Mouse (Mus musculus) layer of hippocampus, postnatal 10 days (tissue): ENCODE data around the gene Plin2. TPM values are rescaled to one million over a fixed set of nuclear protein-coding genes. Genes with fewer than 3 reads are reported as not detected.
"Not testable (repeated sequence)": the region's sequence is repeated elsewhere in the genome, so short reads cannot be mapped to it uniquely, and the experiment has no call there.

ENCODE experiments used
- DNase-seq, 2 experiments: peaks; one replicate each; pipeline ENCODE4 v3.0.0; 2021; ENCODE audit warnings: low spot score in 2 of 2
- total RNA-seq, 2 experiments: library from RNA; stranded (reverse); gene quantifications; 2 replicates each; pipeline ENCODE4 v1.2.3; 2021

Plin2 gene
- total RNA-seq, 2 experiments from 2014 or later = 17.3 to 18.0 TPM

- DNase-seq = no peak
These were observed 14.9 kb upstream of the Plin2 start for GRCm38 (mm10) chr4:86684806-86685205.

GRCm38 (mm10) chr4:86683746-86684145, 13.9 kb upstream of the Plin2 start:
- no peak for DNase-seq

GRCm38 (mm10) chr4:86683280-86683679, 13.4 kb upstream of the Plin2 start:
- no peak for DNase-seq

- DNase-seq = no peak
These were observed 12.0 kb upstream of the Plin2 start for GRCm38 (mm10) chr4:86681846-86682245.

- no peak for DNase-seq
These were observed 11.6 kb upstream of the Plin2 start for GRCm38 (mm10) chr4:86681421-86681820.

- DNase-seq = no peak
These were observed 9.8 kb upstream of the Plin2 start for GRCm38 (mm10) chr4:86679686-86680085.

GRCm38 (mm10) chr4:86676756-86677155, 6.9 kb upstream of the Plin2 start:
- DNase-seq = no peak

GRCm38 (mm10) chr4:86674739-86675138, 4.9 kb upstream of the Plin2 start:
- not testable (repeated sequence) for DNase-seq

- not testable (repeated sequence) for DNase-seq
These were observed 4.3 kb upstream of the Plin2 start for GRCm38 (mm10) chr4:86674150-86674549.

- no peak for DNase-seq
These were observed 2.6 kb upstream of the Plin2 start for GRCm38 (mm10) chr4:86672450-86672849.

GRCm38 (mm10) chr4:86671803-86672202, 1.9 kb upstream of the Plin2 start:
- no peak for DNase-seq

GRCm38 (mm10) chr4:86670582-86671306, 884 bp upstream of the Plin2 start:
- no peak for DNase-seq

GRCm38 (mm10) chr4:86669241-86669753, 563 bp downstream of the Plin2 start:
- not testable (repeated sequence) for DNase-seq

- no peak for DNase-seq
These were observed 1.4 kb downstream of the Plin2 start for GRCm38 (mm10) chr4:86668290-86669000.

GRCm38 (mm10) chr4:86665596-86665995, 4.3 kb downstream of the Plin2 start:
- no peak for DNase-seq

GRCm38 (mm10) chr4:86663919-86664318, 5.9 kb downstream of the Plin2 start:
- no peak for DNase-seq

GRCm38 (mm10) chr4:86657176-86657575, 12.7 kb downstream of the Plin2 start:
- no peak for DNase-seq

- DNase-seq = not testable (repeated sequence)
These were observed 13.4 kb downstream of the Plin2 start for GRCm38 (mm10) chr4:86656410-86656809.

- DNase-seq = peak; percentile 18 to 33
These were observed 18.0 kb downstream of the Plin2 start for GRCm38 (mm10) chr4:86651686-86652384.

GRCm38 (mm10) chr4:86648394-86648793, 21.5 kb downstream of the Plin2 start:
- DNase-seq = not testable (repeated sequence)

GRCm38 (mm10) chr4:86637561-86637960, 32.3 kb downstream of the Plin2 start:
- DNase-seq = not testable (repeated sequence)

GRCm38 (mm10) chr4:86634873-86635272, 35.0 kb downstream of the Plin2 start:
- DNase-seq = not testable (repeated sequence)
